Mouse (Mus musculus) neutrophil, adult 5-6 weeks (primary cell): ENCODE results near the gene Frmd8. TPM values are rescaled to one million over a fixed set of nuclear protein-coding genes. Genes with fewer than 3 reads are reported as not detected.
A peak's percentile ranks its signal among the peaks of the same experiment; 100 is the strongest.

ENCODE experiments used
- ATAC-seq: fragments of 151-379, 151-347 bp; 2 replicates; pipeline ENCODE4 v1.8.0; 2017; ENCODE audit warnings: mild to moderate bottlenecking, moderate TSS enrichment; ENCODE audit not compliant: insufficient number of reproducible peaks, poor library complexity, low FRiP score, severe bottlenecking; ENCODE audit errors: extremely low read depth
- total RNA-seq: library from RNA; stranded (forward); fragments of 200-1000 nt; gene quantifications from 2 replicates; pipeline ENCODE4 v1.2.3, GENCODE M21; 2017

The Frmd8 gene
- total RNA-seq, 1 experiment from 2014 or later, result 32.9 TPM

DNA sequence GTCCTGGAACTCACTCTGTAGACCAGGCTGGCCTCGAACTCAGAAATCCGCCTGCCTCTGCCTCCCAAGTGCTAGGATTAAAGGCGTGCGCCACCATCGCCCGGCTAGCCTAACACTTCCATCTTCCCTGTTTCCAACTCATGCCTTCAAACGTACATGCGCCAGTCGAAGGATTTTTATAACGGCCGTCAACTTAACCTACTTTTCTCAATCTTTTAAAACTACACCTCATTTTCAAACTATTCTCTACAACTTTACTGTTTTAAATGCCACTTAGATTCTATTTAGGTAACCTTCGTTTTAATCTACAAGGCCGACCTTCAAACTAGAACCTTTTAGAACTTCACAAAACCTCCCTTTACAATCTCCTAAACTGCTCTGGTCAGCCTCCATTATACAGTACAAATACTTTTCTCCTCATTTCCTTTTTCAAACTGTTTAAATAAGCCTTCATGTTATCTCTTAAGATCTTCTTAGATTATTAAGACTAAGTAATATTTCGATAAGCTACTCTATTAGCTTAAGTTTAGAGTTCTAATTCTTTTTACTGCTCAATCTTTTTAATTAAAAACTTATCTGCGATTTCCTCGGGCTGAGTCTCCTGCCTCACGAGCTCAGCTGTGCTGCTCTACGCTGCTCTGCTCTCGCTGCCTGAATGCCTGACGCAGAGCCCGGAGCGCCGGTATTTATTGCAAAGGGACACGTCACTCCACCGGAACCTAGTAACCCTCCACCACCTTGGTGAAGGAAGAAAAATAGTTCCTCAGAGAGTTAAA is 72.9 kb downstream of the Frmd8 start:
- peak; percentile 62 for ATAC-seq

- ATAC-seq, result no peak
These were observed 73.6 kb downstream of the Frmd8 start for GRCm38 (mm10) chr19:5801432-5801964.

- ATAC-seq, result no peak
These were observed 74.2 kb downstream of the Frmd8 start for GRCm38 (mm10) chr19:5800632-5801431.

DNA sequence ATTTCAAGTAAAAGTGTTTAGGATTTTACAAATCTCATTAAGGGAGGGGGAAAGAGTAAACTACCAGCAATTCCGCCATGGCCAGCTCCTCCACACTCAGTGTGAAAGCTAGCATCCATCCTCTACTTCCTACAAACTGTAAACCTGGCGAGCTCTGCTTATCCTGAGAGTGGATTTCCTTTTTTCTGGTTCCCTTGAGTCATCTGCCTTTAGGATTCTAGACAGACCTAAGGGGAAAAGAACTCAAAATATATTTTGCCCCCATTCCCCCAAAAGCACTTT is 74.8 kb downstream of the Frmd8 start:
- no peak for ATAC-seq

Other genes with a start within 250 kb of the Frmd8 start
- gene Rela, start 237.8 kb downstream of the Frmd8 start, total RNA-seq, result 143 and 145 TPM in 2 replicates
- 199 and 249 TPM in 2 replicates for gene Sipa1, start 211.6 kb downstream of the Frmd8 start, total RNA-seq
- 64.1 and 65.3 TPM in 2 replicates for gene Map3k11, start 186.5 kb downstream of the Frmd8 start, total RNA-seq
- gene Pcnx3, start 186.4 kb downstream of the Frmd8 start, total RNA-seq, result 58.3 and 60.2 TPM in 2 replicates
- gene Kcnk7, start 170.9 kb downstream of the Frmd8 start, total RNA-seq, result 1.7 and 2.3 TPM in 2 replicates
- gene Ehbp1l1, start 149.0 kb downstream of the Frmd8 start, total RNA-seq, result 88.8 and 91.8 TPM in 2 replicates
- gene Fam89b, start 145.6 kb downstream of the Frmd8 start, total RNA-seq, result 21.1 and 24.4 TPM in 2 replicates
- 0.35 TPM in 1 of 2 replicates, not detected in the other for gene Ltbp3, start 134.4 kb downstream of the Frmd8 start, total RNA-seq
- 35.9 and 44.0 TPM in 2 replicates for gene Scyl1, start 103.9 kb downstream of the Frmd8 start, total RNA-seq
- 56.6 and 64.7 TPM in 2 replicates for gene Slc25a45, start 2.5 kb upstream of the Frmd8 start, total RNA-seq
- gene Tigd3, start 18.9 kb upstream of the Frmd8 start, total RNA-seq, result 1.4 and 1.5 TPM in 2 replicates
- gene Dpf2, start 37.7 kb upstream of the Frmd8 start, total RNA-seq, result 80.0 and 104 TPM in 2 replicates
- gene Cdc42ep2, start 49.5 kb upstream of the Frmd8 start, total RNA-seq, result 3.8 and 4.8 TPM in 2 replicates
- 32.8 and 36.8 TPM in 2 replicates for gene Pola2, start 88.9 kb upstream of the Frmd8 start, total RNA-seq
- 0.47 and 1.1 TPM in 2 replicates for gene Slc22a20, start 110.9 kb upstream of the Frmd8 start, total RNA-seq
- gene Capn1, start 140.6 kb upstream of the Frmd8 start, total RNA-seq, result 142 and 147 TPM in 2 replicates
- gene Syvn1, start 171.3 kb upstream of the Frmd8 start, total RNA-seq, result 42.1 and 45.3 TPM in 2 replicates
- 28.7 and 29.2 TPM in 2 replicates for gene Mrpl49, start 182.5 kb upstream of the Frmd8 start, total RNA-seq
- gene Fau, start 182.6 kb upstream of the Frmd8 start, total RNA-seq, result 2,994 and 3,021 TPM in 2 replicates
- gene Znhit2, start 185.9 kb upstream of the Frmd8 start, total RNA-seq, result 18.4 and 20.3 TPM in 2 replicates
- gene Tm7sf2, start 193.1 kb upstream of the Frmd8 start, total RNA-seq, result 5.6 and 8.1 TPM in 2 replicates
- 67.0 and 73.7 TPM in 2 replicates for gene Vps51, start 202.0 kb upstream of the Frmd8 start, total RNA-seq
- 1.5 TPM in 1 of 2 replicates, not detected in the other for gene Tmem262, start 204.8 kb upstream of the Frmd8 start, total RNA-seq
- gene Gm28374, start 207.0 kb upstream of the Frmd8 start, total RNA-seq, result 0.74 TPM in 1 of 2 replicates, not detected in the other
- gene Zfpl1, start 209.7 kb upstream of the Frmd8 start, total RNA-seq, result 51.9 and 52.8 TPM in 2 replicates
- 0.35 TPM in 1 of 2 replicates, not detected in the other for gene Cdca5, start 209.7 kb upstream of the Frmd8 start, total RNA-seq
- gene AC131692.1, start 219.1 kb upstream of the Frmd8 start, total RNA-seq, result not detected in 2 replicates
- gene Naaladl1, start 230.5 kb upstream of the Frmd8 start, total RNA-seq, result not detected in 2 replicates
- gene Sac3d1, start 243.4 kb upstream of the Frmd8 start, total RNA-seq, result 2.2 and 3.1 TPM in 2 replicates